Mouse (Mus musculus): ENCODE data around the gene Cux1. TPM values are rescaled to one million over a fixed set of nuclear protein-coding genes. Genes with fewer than 3 reads are reported as not detected.

Cux1 gene
- polyA plus RNA-seq, 2 experiments, result 39.0 to 64.3 TPM

- DNase-seq (ENCODE audit: low spot score) (no peak), ATAC-seq (ENCODE audit: low FRiP score, low read depth) (no peak)
- WGBS, result 59% methylated on average over 4 of the region's 4 CpGs
- Histone ChIP-seq H3K27me3 (ENCODE audit: control insufficient read depth, insufficient read depth, low read length) (0 out of 2 replicates have a peak, but pooled peaks cover 8% of the 10 kb centered on the region), H3K9me3 (ENCODE audit: control insufficient read depth, low read length) (no peaks in the 10 kb centered on the region), H3K9ac (ENCODE audit: low read depth, low read length, severe bottlenecking) (no peak overlapping the region), H3K4me2 (replicated peaks; ENCODE audit: low read depth, low read length, severe bottlenecking) (no peak overlapping the region; the same call in 1 of the 2 replicates), H3K4me1 (ENCODE audit: control insufficient read depth, insufficient read depth, low read length) (peaks cover 12% of the 10 kb centered on the region), H3K27ac (replicated peaks; ENCODE audit: low read depth, low read length) (no peak overlapping the region), H3K36me3 (ENCODE audit: control insufficient read depth, insufficient read depth, low read length) (no peaks in the 10 kb centered on the region), H3K4me3 (replicated peaks; ENCODE audit: low read length) (no peak overlapping the region)
- TF ChIP-seq POLR2A (IDR thresholded peaks at IDR 0.05; ENCODE audit: borderline replicate concordance, extremely low read depth, insufficient read depth, insufficient read length), result no peak
Observed at GRCm38 (mm10) chr5:136563104-136563503, 4.2 kb downstream of the Cux1 start.

GRCm38 (mm10) chr5:136562212-136562611 is 5.1 kb downstream of the Cux1 start:
- no peak for ATAC-seq (ENCODE audit: low FRiP score, low read depth)
- no peaks in the 10 kb centered on the region for H3K27me3 ChIP-seq (ENCODE audit: control insufficient read depth, insufficient read depth, low read length)
- no peak for DNase-seq (ENCODE audit: low spot score)
- H3K4me3 ChIP-seq (replicated peaks; ENCODE audit: low read length), result no peak overlapping the region
- H3K4me1 ChIP-seq (ENCODE audit: control insufficient read depth, insufficient read depth, low read length), result peaks cover 6% of the 10 kb centered on the region
- no peak overlapping the region for H3K9ac ChIP-seq (ENCODE audit: low read depth, low read length, severe bottlenecking)
- H3K36me3 ChIP-seq (ENCODE audit: control insufficient read depth, insufficient read depth, low read length), result no peaks in the 10 kb centered on the region
- H3K9me3 ChIP-seq (ENCODE audit: control insufficient read depth, low read length), result no peaks in the 10 kb centered on the region
- H3K27ac ChIP-seq (replicated peaks; ENCODE audit: low read depth, low read length), result no peak overlapping the region
- no peak overlapping the region for H3K4me2 ChIP-seq (replicated peaks; ENCODE audit: low read depth, low read length, severe bottlenecking)
- no peak for TF ChIP-seq POLR2A (IDR thresholded peaks at IDR 0.05; ENCODE audit: borderline replicate concordance, extremely low read depth, insufficient read depth, insufficient read length)
- WGBS, result 38% methylated on average over 1 of the region's 1 CpGs

GRCm38 (mm10) chr5:136561641-136562040 is 5.6 kb downstream of the Cux1 start:
- Histone ChIP-seq H3K9me3 (ENCODE audit: control insufficient read depth, low read length) (no peaks in the 10 kb centered on the region), H3K9ac (ENCODE audit: low read depth, low read length, severe bottlenecking) (no peak overlapping the region), H3K4me1 (ENCODE audit: control insufficient read depth, insufficient read depth, low read length) (peaks cover 7% of the 10 kb centered on the region), H3K4me2 (replicated peaks; ENCODE audit: low read depth, low read length, severe bottlenecking) (no peak overlapping the region), H3K27me3 (ENCODE audit: control insufficient read depth, insufficient read depth, low read length) (no peaks in the 10 kb centered on the region), H3K4me3 (replicated peaks; ENCODE audit: low read length) (no peak overlapping the region), H3K27ac (replicated peaks; ENCODE audit: low read depth, low read length) (no peak overlapping the region), H3K36me3 (ENCODE audit: control insufficient read depth, insufficient read depth, low read length) (0 out of 2 replicates have a peak, but pooled peaks cover under 1% of the 10 kb centered on the region)
- 89% methylated on average over 1 of the region's 1 CpGs for WGBS
- no peak for TF ChIP-seq POLR2A (IDR thresholded peaks at IDR 0.05; ENCODE audit: borderline replicate concordance, extremely low read depth, insufficient read depth, insufficient read length)
- ATAC-seq (ENCODE audit: low FRiP score, low read depth) (no peak), DNase-seq (ENCODE audit: low spot score) (no peak)

GRCm38 (mm10) chr5:136560656-136561055 is 6.6 kb downstream of the Cux1 start:
- WGBS, result 40% methylated on average over 7 of the region's 7 CpGs
- Histone ChIP-seq H3K9me3 (ENCODE audit: control insufficient read depth, low read length) (no peaks in the 10 kb centered on the region), H3K9ac (ENCODE audit: low read depth, low read length, severe bottlenecking) (no peak overlapping the region), H3K27ac (replicated peaks; ENCODE audit: low read depth, low read length) (no peak overlapping the region), H3K4me2 (replicated peaks; ENCODE audit: low read depth, low read length, severe bottlenecking) (no peak overlapping the region), H3K4me1 (ENCODE audit: control insufficient read depth, insufficient read depth, low read length) (peaks cover 16% of the 10 kb centered on the region), H3K27me3 (ENCODE audit: control insufficient read depth, insufficient read depth, low read length) (no peaks in the 10 kb centered on the region), H3K36me3 (ENCODE audit: control insufficient read depth, insufficient read depth, low read length) (0 out of 2 replicates have a peak, but pooled peaks cover 5% of the 10 kb centered on the region), H3K4me3 (replicated peaks; ENCODE audit: low read length) (no peak overlapping the region)
- TF ChIP-seq POLR2A (IDR thresholded peaks at IDR 0.05; ENCODE audit: borderline replicate concordance, extremely low read depth, insufficient read depth, insufficient read length), result no peak
- ATAC-seq (ENCODE audit: low FRiP score, low read depth), result no peak
- no peak for DNase-seq (ENCODE audit: low spot score)

GRCm38 (mm10) chr5:136557446-136557845 is 9.8 kb downstream of the Cux1 start:
- H3K27me3 ChIP-seq (ENCODE audit: control insufficient read depth, insufficient read depth, low read length), result no peaks in the 10 kb centered on the region
- H3K9ac ChIP-seq (ENCODE audit: low read depth, low read length, severe bottlenecking), result no peak overlapping the region
- H3K4me3 ChIP-seq (replicated peaks; ENCODE audit: low read length), result no peak overlapping the region
- no peak overlapping the region for H3K27ac ChIP-seq (replicated peaks; ENCODE audit: low read depth, low read length)
- H3K4me2 ChIP-seq (replicated peaks; ENCODE audit: low read depth, low read length, severe bottlenecking), result no peak overlapping the region
- no peaks in the 10 kb centered on the region for H3K9me3 ChIP-seq (ENCODE audit: control insufficient read depth, low read length)
- 0 out of 2 replicates have a peak, but pooled peaks cover 5% of the 10 kb centered on the region for H3K36me3 ChIP-seq (ENCODE audit: control insufficient read depth, insufficient read depth, low read length)
- DNase-seq (ENCODE audit: low spot score) (no peak), ATAC-seq (ENCODE audit: low FRiP score, low read depth) (no peak)
- 58% methylated on average over 4 of the region's 4 CpGs for WGBS
- peaks cover 18% of the 10 kb centered on the region for H3K4me1 ChIP-seq (ENCODE audit: control insufficient read depth, insufficient read depth, low read length)
- TF ChIP-seq POLR2A (IDR thresholded peaks at IDR 0.05; ENCODE audit: borderline replicate concordance, extremely low read depth, insufficient read depth, insufficient read length), result no peak
